Mouse (Mus musculus) myocyte (in vitro differentiated cells): ENCODE results near the gene Imp3. TPM values are rescaled to one million over a fixed set of nuclear protein-coding genes. Genes with fewer than 3 reads are reported as not detected.

Source experiments
- H3K27me3 ChIP-seq: one replicate; pipeline ENCODE4 v1.6.1; 2011; ENCODE audit not compliant: control insufficient read depth, insufficient read depth, insufficient read length
- H3K36me3 ChIP-seq: one replicate; pipeline ENCODE4 v1.6.1; 2011; ENCODE audit not compliant: control insufficient read depth, insufficient read depth
- H3K4me2 ChIP-seq: one replicate; pipeline ENCODE4 v1.6.1; 2011; ENCODE audit warnings: low read depth, control low read depth
- H3K4me3 ChIP-seq: one replicate; pipeline ENCODE4 v1.5.1; 2011; ENCODE audit warnings: mild to moderate bottlenecking, control low read depth, moderate library complexity
- H3K79me2 ChIP-seq: one replicate; pipeline ENCODE4 v1.6.1; 2011; ENCODE audit not compliant: control insufficient read depth, insufficient read depth
- H3ac ChIP-seq: one replicate; pipeline ENCODE4 v1.6.1; 2011; ENCODE audit not compliant: control insufficient read depth, insufficient read length
- CEBPB ChIP-seq: IDR thresholded peaks from 2 replicates; pipeline ENCODE4 v1.6.1; 2011; ENCODE audit warnings: mild to moderate bottlenecking, moderate library complexity; ENCODE audit not compliant: poor library complexity, insufficient read depth, severe bottlenecking
- E2F4 ChIP-seq: IDR thresholded peaks from one replicate; pipeline ENCODE4 v1.6.1; 2011; ENCODE audit warnings: mild to moderate bottlenecking, control low read depth, moderate library complexity; ENCODE audit not compliant: insufficient read depth
- MAX ChIP-seq: IDR thresholded peaks from one replicate; pipeline ENCODE4 v1.6.1; 2011; ENCODE audit warnings: low read depth, mild to moderate bottlenecking, control low read depth
- MYOD1 ChIP-seq, 3 experiments: IDR thresholded peaks; one replicate each; pipeline ENCODE4 v1.6.1; 2011; ENCODE audit warnings: control low read depth in 2 of 3, low read depth in 2 of 3, mild to moderate bottlenecking in 2 of 3, moderate library complexity in 1 of 3; ENCODE audit not compliant: insufficient read length in 2 of 3, control insufficient read depth in 1 of 3
- MYOG ChIP-seq, 3 experiments: IDR thresholded peaks; one replicate each; pipeline ENCODE4 v1.6.1; 2011; ENCODE audit warnings: control low read depth in 2 of 3, low read depth in 2 of 3, mild to moderate bottlenecking in 2 of 3; ENCODE audit not compliant: insufficient read length in 2 of 3, control insufficient read depth in 1 of 3, insufficient read depth in 1 of 3
- POLR2A ChIP-seq: IDR thresholded peaks from one replicate; pipeline ENCODE4 v1.6.1; 2011; ENCODE audit warnings: low read depth, mild to moderate bottlenecking, control low read depth, moderate library complexity; ENCODE audit not compliant: insufficient read length
- POLR2AphosphoS2 ChIP-seq: IDR thresholded peaks from one replicate; pipeline ENCODE4 v1.6.1; 2011; ENCODE audit warnings: low read depth, control low read depth; ENCODE audit not compliant: insufficient read length
- REST ChIP-seq: IDR thresholded peaks from one replicate; pipeline ENCODE4 v1.6.1; 2011; ENCODE audit warnings: mild to moderate bottlenecking, control low read depth, moderate library complexity; ENCODE audit not compliant: insufficient read depth, insufficient read length
- SRF ChIP-seq: IDR thresholded peaks from one replicate; pipeline ENCODE4 v1.6.1; 2011; ENCODE audit warnings: low read depth; ENCODE audit not compliant: control insufficient read depth, insufficient read length
- TCF12 ChIP-seq: IDR thresholded peaks from one replicate; pipeline ENCODE4 v1.6.1; 2011; ENCODE audit warnings: mild to moderate bottlenecking, control low read depth; ENCODE audit not compliant: poor library complexity, insufficient read depth, severe bottlenecking
- TCF3 ChIP-seq: IDR thresholded peaks from one replicate; pipeline ENCODE4 v1.6.1; 2011; ENCODE audit warnings: low read depth, control low read depth; ENCODE audit not compliant: insufficient read length
- USF1 ChIP-seq: IDR thresholded peaks from one replicate; pipeline ENCODE4 v1.6.1; 2011; ENCODE audit warnings: low read depth, mild to moderate bottlenecking, control low read depth, moderate library complexity
- polyA plus RNA-seq: library from polyadenylated mRNA; unstranded; fragments of >200 nt; fragmentation: generic; extraction: Trizol; gene quantifications from one replicate; pipeline ENCODE4 v1.2.1, GENCODE M21; 2012; ENCODE audit warnings: missing spikeins

Imp3 gene
- polyA plus RNA-seq, 1 experiment, result 142 TPM

- peak overlapping the region; percentile 99 for H3K4me2 ChIP-seq
- no peaks in the 10 kb centered on the region for H3K27me3 ChIP-seq
- peaks cover 19% of the 10 kb centered on the region for H3K36me3 ChIP-seq
- TF ChIP-seq POLR2AphosphoS2 (no peak), POLR2A (no peak)
- H3K4me3 ChIP-seq, result peak overlapping the region; percentile 95
- no peak overlapping the region for H3ac ChIP-seq
- H3K79me2 ChIP-seq, result peaks cover 54% of the 10 kb centered on the region
Measured at GRCm38 (mm10) chr9:56926025-56926360, 11.3 kb upstream of the Imp3 start.

GRCm38 (mm10) chr9:56926387-56926786 is 10.9 kb upstream of the Imp3 start:
- Histone ChIP-seq H3K27me3 (no peaks in the 10 kb centered on the region), H3K36me3 (peaks cover 15% of the 10 kb centered on the region), H3ac (no peak overlapping the region), H3K79me2 (peaks cover 54% of the 10 kb centered on the region), H3K4me3 (peak overlapping the region; percentile 95), H3K4me2 (peak overlapping the region; percentile 99)
- TF ChIP-seq MYOD1 (IDR thresholded peaks at IDR 0.05; ENCODE audit: control insufficient read depth in 1 of 3, insufficient read length in 2 of 3, low read depth in 2 of 3) (no peak), POLR2A (no peak)

GRCm38 (mm10) chr9:56927191-56928012 is 9.9 kb upstream of the Imp3 start:
- Histone ChIP-seq H3K27me3 (no peaks in the 10 kb centered on the region), H3ac (peak overlapping the region; percentile 37), H3K4me3 (peak overlapping the region; percentile 95), H3K4me2 (peak overlapping the region; percentile 99), H3K36me3 (peaks cover 5% of the 10 kb centered on the region), H3K79me2 (peaks cover 47% of the 10 kb centered on the region)
- no peak for TF ChIP-seq MAX
- no peak for TF ChIP-seq SRF
- TF ChIP-seq USF1, result no peak
- no peak for TF ChIP-seq MYOD1 (IDR thresholded peaks at IDR 0.05; ENCODE audit: control insufficient read depth in 1 of 3, insufficient read length in 2 of 3, low read depth in 2 of 3)
- no peak for TF ChIP-seq POLR2A
- no peak for TF ChIP-seq TCF12
- no peak for TF ChIP-seq CEBPB
- TF ChIP-seq REST, result no peak
- no peak for TF ChIP-seq POLR2AphosphoS2
- no peak for TF ChIP-seq MYOG (IDR thresholded peaks at IDR 0.05; ENCODE audit: control insufficient read depth in 1 of 3, insufficient read depth in 1 of 3, insufficient read length in 2 of 3, low read depth in 2 of 3)
- TF ChIP-seq TCF3, result no peak
- no peak for TF ChIP-seq E2F4

- Histone ChIP-seq H3K79me2 (peaks cover 39% of the 10 kb centered on the region), H3K36me3 (no peaks in the 10 kb centered on the region)
- TF ChIP-seq MAX (no peak), POLR2AphosphoS2 (peak; percentile 60), POLR2A (peak; percentile 62), TCF12 (no peak), CEBPB (peak; percentile 86)
Measured at GRCm38 (mm10) chr9:56928041-56928811, 9.0 kb upstream of the Imp3 start, which contains the start of gene Snx33. Gene Snx33, minus strand, starts transcription at chr9:56928371.

GRCm38 (mm10) chr9:56929496-56929895 is 7.8 kb upstream of the Imp3 start:
- H3K27me3 ChIP-seq, result no peaks in the 10 kb centered on the region
- peak overlapping the region; percentile 76 for H3K4me2 ChIP-seq
- H3K36me3 ChIP-seq, result no peaks in the 10 kb centered on the region
- TF ChIP-seq SRF (no peak), MYOG (IDR thresholded peaks at IDR 0.05; ENCODE audit: control insufficient read depth in 1 of 3, insufficient read depth in 1 of 3, insufficient read length in 2 of 3, low read depth in 2 of 3) (no peak), E2F4 (no peak), MYOD1 (IDR thresholded peaks at IDR 0.05; ENCODE audit: control insufficient read depth in 1 of 3, insufficient read length in 2 of 3, low read depth in 2 of 3) (peak in 1 of 3 experiments; percentile 17), TCF3 (no peak), MAX (no peak)
- H3K4me3 ChIP-seq, result peak overlapping the region; percentile 95
- no peak overlapping the region for H3ac ChIP-seq
- peaks cover 28% of the 10 kb centered on the region for H3K79me2 ChIP-seq

More at GRCm38 (mm10) chr9:56928041-56928811, 9.0 kb upstream of the Imp3 start, which contains the start of gene Snx33:
- H3K4me2 ChIP-seq, result peak within 1 kb of the TSS; percentile 99
- H3ac ChIP-seq, result peak within 1 kb of the TSS; percentile 37
- no peaks in the 10 kb centered on the region for H3K27me3 ChIP-seq
- peak within 1 kb of the TSS; percentile 95 for H3K4me3 ChIP-seq
